Mouse (Mus musculus) ES-E14 (cell line): ENCODE measurements around the gene Gm42417.

Experiments
- CHD2 ChIP-seq: IDR thresholded peaks from 2 replicates; pipeline ENCODE4 v1.6.1; 2014; ENCODE audit warnings: mild to moderate bottlenecking, low read depth, low read length, inconsistent platforms
- HCFC1 ChIP-seq: IDR thresholded peaks from 2 replicates; pipeline ENCODE4 v1.6.1; 2012; ENCODE audit warnings: low read length, inconsistent platforms, borderline replicate concordance; ENCODE audit not compliant: insufficient read depth
- MAFK ChIP-seq: IDR thresholded peaks from 2 replicates; pipeline ENCODE4 v1.6.1; 2014; ENCODE audit warnings: mild to moderate bottlenecking, low read depth, low read length, inconsistent platforms; ENCODE audit not compliant: insufficient read depth
- ZC3H11A ChIP-seq: IDR thresholded peaks from 2 replicates; pipeline ENCODE4 v1.6.1; 2012; ENCODE audit warnings: low read depth, mild to moderate bottlenecking, inconsistent platforms, low read length, borderline replicate concordance
- ZNF384 ChIP-seq: IDR thresholded peaks from 2 replicates; pipeline ENCODE4 v1.6.1; 2012; ENCODE audit warnings: low read depth, low read length, inconsistent platforms

DNA sequence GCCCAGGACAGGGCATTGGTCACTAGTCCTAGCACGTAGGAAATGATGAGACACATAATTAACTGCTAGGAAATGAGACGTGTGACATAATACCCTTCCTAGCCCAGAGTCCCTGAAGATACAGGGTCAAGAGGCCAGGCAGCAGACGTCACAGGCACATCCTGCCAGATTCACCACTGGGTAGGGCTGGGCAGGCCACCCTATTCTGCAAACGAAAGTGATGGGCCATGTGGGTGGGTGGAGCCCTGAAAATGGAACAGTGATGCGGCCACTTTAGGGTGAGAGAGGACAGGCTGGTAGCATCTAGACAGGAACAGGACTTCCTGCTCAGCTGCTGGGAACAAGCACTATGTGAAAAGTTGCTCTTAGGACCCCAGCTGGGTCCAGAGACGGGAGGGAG, 32.4 kb upstream of the Gm42417 start:
- TF ChIP-seq HCFC1 (no peak), ZNF384 (no peak), CHD2 (no peak), MAFK (no peak), ZC3H11A (no peak)
